Mouse (Mus musculus): ENCODE measurements around the gene Bmpr1b.

GRCm38 (mm10) chr3:141819331-141819941 lies 349.8 kb downstream of the Bmpr1b start:
- no peak for TF ChIP-seq CTCF (IDR thresholded peaks at IDR 0.05; ENCODE audit: control insufficient read depth, insufficient read depth, low read length)
- no peak for TF ChIP-seq POLR2A (IDR thresholded peaks at IDR 0.05; ENCODE audit: borderline replicate concordance, control insufficient read depth, low read depth, low read length)
